Mouse (Mus musculus): ENCODE measurements around the gene Slc22a17.

Gene Slc22a17

DNA sequence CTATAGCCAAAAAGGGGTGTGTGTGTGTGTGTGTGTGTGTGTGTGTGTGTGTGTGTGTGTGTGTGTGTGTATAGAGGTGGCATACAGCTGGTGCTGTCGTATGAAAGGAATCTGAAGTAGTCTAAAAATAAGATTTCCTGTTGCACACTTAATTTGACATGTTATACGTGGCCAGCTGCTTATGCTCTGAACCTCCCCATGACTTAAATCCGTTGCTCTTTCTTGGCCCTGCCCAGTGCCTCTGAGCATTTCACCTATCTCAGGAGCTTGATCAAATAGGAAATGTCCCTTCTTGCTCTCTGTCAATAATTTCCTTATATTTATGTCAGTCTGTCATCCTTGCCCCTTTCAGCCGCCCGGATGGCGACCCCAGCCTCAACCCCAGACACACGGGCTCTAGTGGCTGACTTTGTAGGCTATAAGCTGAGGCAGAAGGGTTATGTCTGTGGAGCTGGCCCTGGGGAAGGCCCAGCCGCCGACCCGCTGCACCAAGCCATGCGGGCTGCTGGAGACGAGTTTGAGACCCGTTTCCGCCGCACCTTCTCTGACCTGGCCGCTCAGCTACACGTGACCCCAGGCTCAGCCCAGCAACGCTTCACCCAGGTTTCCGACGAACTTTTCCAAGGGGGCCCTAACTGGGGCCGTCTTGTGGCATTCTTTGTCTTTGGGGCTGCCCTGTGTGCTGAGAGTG, 28.8 kb downstream of the Slc22a17 start:
- ChIA-PET CTCF (interaction anchor here in 2 of 4 experiments (0.6 to 2.0 kb wide), 3 partner anchors 127 to 233 kb away, joined by 3 to 7 read pairs (median 6); partner anchors contain the start of gene Ngdn (in 1 of the 2)), POLR2A (interaction anchor here (0.6 to 5.3 kb wide), 17 partner anchors 9 to 210 kb away, joined by 3 to 66 read pairs (median 5); partner anchors contain the start of genes Efs (in 3 of the 4), Ngdn (in 2 of the 4), Slc22a17 (in 1 of the 4) and Thtpa (in 1 of the 4))

DNA sequence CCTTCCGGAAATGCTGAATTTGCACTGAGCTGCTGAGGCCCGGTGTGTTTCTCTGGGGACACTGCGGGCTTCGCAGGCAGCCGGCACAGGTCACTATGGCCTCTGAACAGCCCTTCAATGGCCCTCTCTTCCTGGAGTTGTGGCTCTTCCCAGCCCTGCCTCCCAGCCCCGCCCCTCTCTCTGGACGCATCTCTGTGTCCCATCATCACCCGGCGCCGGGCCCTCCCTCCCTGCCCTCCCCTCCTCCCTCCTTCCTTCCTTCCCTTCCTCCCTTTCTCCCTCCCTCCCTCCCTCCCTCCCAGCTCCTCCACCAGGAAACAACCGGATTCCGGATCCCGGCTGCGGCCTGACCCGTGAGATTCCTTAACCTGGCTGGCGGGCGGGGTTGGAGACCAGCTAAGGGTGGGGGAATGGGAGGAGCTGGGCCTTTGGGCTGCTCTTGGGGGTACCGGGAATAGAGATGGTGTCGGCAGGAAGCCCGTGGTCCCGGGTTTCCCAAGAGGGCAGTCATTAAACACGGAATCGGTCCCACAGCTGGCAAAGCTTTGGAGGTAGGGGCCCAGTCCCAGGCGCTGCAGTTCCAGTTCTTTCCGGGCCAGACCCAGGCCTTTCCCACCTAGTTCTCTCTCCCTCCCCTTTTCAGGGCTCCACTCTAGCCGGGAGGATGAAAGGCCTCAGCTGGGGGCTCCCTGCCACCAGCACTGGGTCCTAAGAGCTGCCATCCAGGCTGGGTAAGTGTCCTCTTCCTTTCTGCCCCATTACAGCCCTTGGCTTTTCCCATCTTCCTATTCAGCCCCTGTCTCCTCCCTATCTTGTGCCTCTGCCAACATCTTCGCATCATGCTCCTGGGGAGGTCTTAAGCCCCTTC, 29.5 kb downstream of the Slc22a17 start, which contains the start of the genes Bcl2l2 and Gm20521:
Bcl2l2 (plus strand) TSS at position 224 of the 868 bp plus-strand sequence.
Gm20521 (plus strand) TSS at position 288 of the 868 bp plus-strand sequence.
- CTCF ChIA-PET: interaction anchor here in 3 of 4 experiments (0.5 to 2.0 kb wide), 9 partner anchors 10 to 232 kb away, joined by 3 to 7 read pairs (median 4); partner anchors contain the start of gene Ngdn (in 1 of the 3)
- POLR2A ChIA-PET: interaction anchor here in 3 of 4 experiments (0.6 to 5.3 kb wide), 25 partner anchors 10 to 708 kb away, joined by 3 to 66 read pairs (median 3); partner anchors contain the start of genes Efs (in 3 of the 3), Ngdn (in 2 of the 3), Prmt5 (in 1 of the 3) and Psme2 (in 1 of the 3)

DNA sequence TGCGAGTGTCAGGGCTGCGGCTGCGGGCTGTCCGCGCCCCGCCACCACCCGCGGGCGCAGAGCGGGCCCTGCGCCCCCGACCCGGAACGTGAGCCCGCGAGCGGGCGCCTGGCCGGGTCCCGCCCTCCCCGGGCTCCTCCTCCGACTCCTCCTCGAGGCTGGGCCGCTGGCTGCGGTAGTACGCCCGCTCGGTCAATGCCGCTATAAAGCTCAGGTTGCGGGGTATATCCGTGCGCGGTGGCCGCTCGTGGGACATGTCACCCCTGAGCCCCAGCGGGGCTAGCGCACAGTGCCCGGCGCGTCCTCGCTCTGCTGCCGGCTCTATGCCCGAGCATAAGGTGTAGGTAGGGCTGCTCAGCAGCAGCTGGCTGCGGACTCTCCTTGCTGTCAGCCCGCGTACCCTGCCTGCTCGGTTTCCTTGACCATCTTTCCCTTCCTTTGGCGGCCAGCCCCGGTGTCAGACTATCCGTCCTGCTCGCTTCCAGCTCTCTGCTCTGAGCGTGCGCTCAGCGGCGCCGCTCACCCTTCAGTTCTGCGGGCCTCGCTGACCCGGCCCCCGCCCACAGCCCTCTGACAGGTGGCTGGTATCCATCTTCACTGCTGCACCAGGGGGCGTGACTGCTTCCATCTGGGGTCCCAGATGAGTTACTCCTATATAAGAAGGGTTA, 35.8 kb downstream of the Slc22a17 start, which contains the start of gene Ppp1r3e:
Ppp1r3e (minus strand) TSS at position 503 of the 668 bp plus-strand sequence.
- ChIA-PET CTCF (interaction anchor here in 3 of 4 experiments (0.5 to 1.2 kb wide), 7 partner anchors 10 to 150 kb away, joined by 3 to 8 read pairs (median 4); partner anchors contain the start of gene Ngdn (in 1 of the 3)), POLR2A (interaction anchor here (0.7 to 3.0 kb wide), 17 partner anchors 9 to 200 kb away, joined by 3 to 12 read pairs (median 4); partner anchors contain the start of genes Efs (in 2 of the 4), Acin1 (in 1 of the 4), Cebpe (in 1 of the 4) and Ngdn (in 1 of the 4))

DNA sequence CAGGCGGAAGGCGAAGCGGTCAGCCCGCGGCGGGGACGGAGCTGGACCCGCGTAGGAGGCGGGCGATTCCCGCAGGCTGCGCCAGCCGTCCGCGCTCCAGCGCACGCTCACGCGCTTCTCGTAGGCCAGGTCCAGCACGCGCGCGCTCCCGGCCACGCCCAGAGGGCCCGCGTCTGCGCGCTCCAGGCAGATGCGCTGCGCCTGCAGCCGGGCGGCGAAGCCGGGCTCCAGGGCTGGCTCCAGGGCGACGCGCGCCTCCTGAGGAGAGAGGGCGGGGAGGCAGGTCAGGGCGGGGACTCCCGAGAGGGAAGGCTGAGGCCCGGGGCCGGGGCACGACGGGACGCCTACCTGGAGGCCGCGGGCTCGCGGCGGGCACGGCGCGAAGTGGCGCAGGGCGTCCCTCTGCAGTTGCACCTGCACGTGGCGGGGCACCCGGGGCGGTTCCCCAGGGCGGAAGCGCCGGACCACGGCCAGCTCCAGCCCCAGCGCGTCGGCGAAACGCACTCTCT, 36.3 kb downstream of the Slc22a17 start:
- POLR2A ChIA-PET: interaction anchor here (0.7 to 3.0 kb wide), 17 partner anchors 9 to 201 kb away, joined by 3 to 12 read pairs (median 4); partner anchors contain the start of genes Efs (in 2 of the 4), Acin1 (in 1 of the 4), Cebpe (in 1 of the 4) and Ngdn (in 1 of the 4)
- CTCF ChIA-PET: interaction anchor here in 3 of 4 experiments (0.5 to 1.2 kb wide), 5 partner anchors 10 to 138 kb away, joined by 3 to 8 read pairs (median 3); partner anchors contain the start of gene Ngdn (in 1 of the 3)

DNA sequence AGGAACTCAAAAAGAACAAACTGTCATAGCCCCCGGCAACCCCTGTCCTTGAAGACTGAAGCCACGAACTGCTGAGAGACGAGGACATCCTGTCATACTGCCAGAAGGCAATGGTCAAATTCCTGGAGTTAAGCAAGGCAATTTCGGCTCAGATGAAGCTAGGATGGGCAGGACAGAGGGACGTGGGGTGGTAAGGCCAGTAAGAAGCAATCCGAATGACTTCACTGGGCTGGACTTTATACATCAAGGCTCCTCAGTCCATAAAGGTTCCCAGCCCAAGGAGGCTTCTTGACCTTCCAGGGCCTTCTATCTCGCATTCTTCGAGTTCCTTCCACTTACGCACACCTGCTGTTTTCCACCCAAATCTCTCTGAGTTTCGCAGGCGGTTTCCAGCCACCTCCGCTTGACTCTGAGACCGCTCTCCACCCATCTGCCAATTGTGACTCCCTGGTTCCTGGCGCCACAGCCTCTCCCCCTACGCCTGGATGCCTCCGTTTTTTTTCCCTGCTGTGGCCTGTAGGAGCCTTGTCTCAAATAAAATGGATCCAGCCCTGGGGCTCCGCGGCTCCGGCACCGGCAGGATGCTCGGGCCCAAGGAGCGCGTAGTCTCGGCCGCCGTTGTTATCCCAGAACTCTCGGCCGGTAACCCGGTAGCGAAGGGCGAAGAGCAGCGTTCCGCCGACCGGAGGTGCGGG, 36.9 kb downstream of the Slc22a17 start:
- ChIA-PET CTCF (interaction anchor here in 1 of 4 experiments (0.6 to 1.2 kb wide), 2 partner anchors 63 to 222 kb away, joined by 4 to 8 read pairs; no protein-coding TSS in a partner anchor), POLR2A (interaction anchor here in 3 of 4 experiments (0.6 to 3.0 kb wide), 11 partner anchors 9 to 237 kb away, joined by 3 to 12 read pairs (median 4); partner anchors contain the start of genes Efs (in 2 of the 3), Acin1 (in 1 of the 3) and Ngdn (in 1 of the 3))

DNA sequence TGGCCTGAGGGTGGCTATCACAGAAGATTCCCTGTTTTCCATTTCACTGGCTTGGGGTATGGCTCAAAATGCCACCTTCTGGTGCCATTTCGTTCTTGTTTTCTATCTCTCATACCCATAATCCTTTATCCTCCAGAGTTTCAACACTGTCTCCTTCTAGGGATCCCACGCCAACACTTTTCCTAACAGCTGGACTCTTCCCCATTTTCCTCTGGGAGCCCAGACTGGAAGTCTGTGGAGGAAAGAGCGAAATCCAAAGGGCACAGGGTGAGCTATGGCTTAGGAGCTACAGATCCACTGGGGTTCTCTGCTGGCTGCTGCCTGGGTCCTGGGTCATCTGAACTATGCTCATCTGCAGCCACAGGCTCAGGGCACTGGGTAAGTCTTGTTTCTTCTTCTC, 38.8 kb downstream of the Slc22a17 start:
- CTCF ChIA-PET: interaction anchor here in 2 of 4 experiments (0.6 kb wide), 2 partner anchors 205 to 274 kb away, joined by 3 to 10 read pairs; no protein-coding TSS in a partner anchor
- POLR2A ChIA-PET: interaction anchor here in 1 of 4 experiments (0.6 kb wide), 1 partner anchor 32 kb away, joined by 4 read pairs; no protein-coding TSS in a partner anchor

DNA sequence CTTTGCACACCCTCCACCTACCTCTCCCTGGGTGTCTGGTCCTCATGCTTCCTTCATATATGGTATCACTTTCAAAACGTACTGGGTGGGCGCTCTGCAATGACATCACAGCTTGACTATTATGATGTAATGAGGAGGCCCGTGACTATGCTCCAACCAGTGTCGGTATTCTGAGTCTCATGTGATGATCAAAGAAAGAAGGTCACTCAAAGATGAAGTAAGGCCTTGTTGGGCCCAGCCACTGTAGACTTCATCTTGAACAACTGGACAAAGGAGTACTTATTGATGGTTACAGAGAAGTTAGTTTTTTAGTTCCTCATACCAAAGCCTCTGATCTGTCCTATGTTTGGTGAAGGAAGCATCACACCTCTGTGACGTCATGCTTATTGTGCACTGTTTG, 42.1 kb downstream of the Slc22a17 start, which contains the start of gene Homez:
Homez (minus strand) TSS at position 101 of the 400 bp plus-strand sequence.
- POLR2A ChIA-PET: interaction anchor here in 1 of 4 experiments (0.6 kb wide), 1 partner anchor 33 kb away, joined by 3 read pairs; no protein-coding TSS in a partner anchor
- CTCF ChIA-PET: no interaction called here

DNA sequence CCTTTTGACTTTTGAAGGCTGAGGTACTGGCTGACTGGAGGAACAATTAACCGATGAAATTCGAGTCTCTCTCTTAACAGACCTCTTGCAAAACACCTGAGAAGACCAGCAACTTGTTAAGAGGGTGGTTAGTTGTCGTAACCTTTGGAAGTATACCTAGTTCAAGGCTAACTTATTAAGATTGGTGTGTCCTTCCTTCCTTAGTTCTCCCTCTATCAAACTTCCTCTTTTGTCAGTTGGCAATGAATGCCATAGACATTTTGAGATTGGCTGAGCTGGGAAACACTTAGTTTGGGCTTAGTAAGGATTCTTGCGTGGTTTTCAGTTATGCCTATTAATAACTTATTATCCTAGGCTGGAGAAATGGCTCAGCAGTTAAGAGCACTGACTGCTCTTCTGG, 44.9 kb downstream of the Slc22a17 start:
- CTCF ChIA-PET: interaction anchor here in 1 of 4 experiments (1.2 kb wide), 1 partner anchor 72 kb away, joined by 3 read pairs; no protein-coding TSS in a partner anchor
- POLR2A ChIA-PET: interaction anchor here in 1 of 4 experiments (0.8 to 0.9 kb wide), 2 partner anchors 58 to 138 kb away, joined by 3 read pairs; partner anchors contain the start of gene Efs

DNA sequence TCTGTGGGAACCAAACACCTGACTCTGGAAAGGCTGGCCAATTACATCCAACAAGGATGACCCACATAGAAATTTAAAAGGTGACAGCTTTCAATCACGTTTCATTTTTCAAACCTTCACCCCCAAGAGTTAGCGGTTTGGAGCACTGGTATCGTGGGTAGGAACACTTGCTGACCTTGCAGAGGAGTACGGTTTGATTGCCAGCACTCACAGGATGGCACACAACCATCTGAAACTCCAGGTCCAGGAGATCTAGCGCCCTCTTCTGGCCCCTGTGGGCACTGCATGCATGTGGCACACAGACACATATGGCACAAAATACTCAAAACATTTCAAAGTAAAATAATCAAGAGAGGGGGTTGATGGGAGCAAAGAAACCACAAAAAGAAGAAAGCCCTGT, 46.0 kb downstream of the Slc22a17 start:
- ChIA-PET POLR2A (interaction anchor here in 2 of 4 experiments (0.9 to 1.2 kb wide), 3 partner anchors 10 to 248 kb away, joined by 3 to 4 read pairs (median 4); partner anchors contain the start of gene Ppp1r3e (in 2 of the 2)), CTCF (interaction anchor here in 3 of 4 experiments (0.6 to 1.9 kb wide), 7 partner anchors 10 to 234 kb away, joined by 3 to 6 read pairs (median 4); partner anchors contain the start of genes Ngdn (in 1 of the 3) and Ppp1r3e (in 1 of the 3))

DNA sequence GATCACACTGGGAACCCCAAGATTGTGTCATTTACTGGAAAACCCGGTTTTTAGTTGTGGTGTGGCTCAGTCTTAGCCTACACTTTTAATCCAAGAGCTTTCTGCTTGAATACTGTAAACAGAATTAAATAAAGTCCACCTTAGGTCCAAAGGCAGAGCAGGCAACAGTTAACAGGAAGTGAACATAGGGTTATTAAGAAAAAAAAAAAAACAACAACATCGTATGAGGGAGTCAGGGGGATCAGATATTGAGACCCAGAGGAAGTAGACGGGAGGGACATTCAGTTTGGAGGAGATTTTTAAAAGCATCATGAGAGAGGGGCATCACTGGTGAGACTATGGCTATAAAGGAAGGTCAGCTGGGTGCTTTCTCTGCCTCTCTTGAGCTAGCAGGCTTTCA, 46.7 kb downstream of the Slc22a17 start:
- ChIA-PET POLR2A (interaction anchor here in 2 of 4 experiments (0.6 to 1.6 kb wide), 6 partner anchors 11 to 247 kb away, joined by 3 to 8 read pairs (median 4); partner anchors contain the start of genes Ppp1r3e (in 1 of the 2) and Slc22a17 (in 1 of the 2)), CTCF (interaction anchor here in 3 of 4 experiments (0.6 to 1.9 kb wide), 9 partner anchors 11 to 234 kb away, joined by 3 to 6 read pairs (median 4); partner anchors contain the start of genes Bcl2l2 (in 1 of the 3), Gm20521 (in 1 of the 3), Ngdn (in 1 of the 3) and Ppp1r3e (in 1 of the 3))

DNA sequence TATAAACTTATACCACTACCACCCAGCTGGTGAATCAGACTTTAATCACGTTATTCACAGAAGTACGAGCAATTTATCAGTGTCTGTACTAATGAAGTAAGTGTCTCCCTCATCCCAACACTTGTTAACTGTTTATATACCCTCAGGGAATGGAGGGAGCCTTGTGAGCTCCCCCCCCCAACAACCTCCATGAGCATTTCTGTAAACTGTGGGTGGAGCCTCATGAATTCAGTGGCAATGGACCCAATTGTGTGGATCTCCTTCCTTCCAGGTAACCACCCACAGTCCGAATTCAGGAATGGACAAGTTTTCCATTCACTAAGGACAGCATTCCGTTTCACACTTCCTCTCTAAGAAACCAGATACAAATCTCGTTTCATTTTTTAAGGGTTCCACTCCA, 47.3 kb downstream of the Slc22a17 start:
- ChIA-PET CTCF (interaction anchor here in 3 of 4 experiments (0.6 to 1.9 kb wide), 7 partner anchors 22 to 149 kb away, joined by 3 to 6 read pairs (median 4); partner anchors contain the start of gene Ngdn (in 1 of the 3)), POLR2A (interaction anchor here in 2 of 4 experiments (0.6 to 1.6 kb wide), 7 partner anchors 11 to 157 kb away, joined by 3 to 8 read pairs (median 3); partner anchors contain the start of genes Ngdn (in 1 of the 2), Ppp1r3e (in 1 of the 2) and Slc22a17 (in 1 of the 2))

DNA sequence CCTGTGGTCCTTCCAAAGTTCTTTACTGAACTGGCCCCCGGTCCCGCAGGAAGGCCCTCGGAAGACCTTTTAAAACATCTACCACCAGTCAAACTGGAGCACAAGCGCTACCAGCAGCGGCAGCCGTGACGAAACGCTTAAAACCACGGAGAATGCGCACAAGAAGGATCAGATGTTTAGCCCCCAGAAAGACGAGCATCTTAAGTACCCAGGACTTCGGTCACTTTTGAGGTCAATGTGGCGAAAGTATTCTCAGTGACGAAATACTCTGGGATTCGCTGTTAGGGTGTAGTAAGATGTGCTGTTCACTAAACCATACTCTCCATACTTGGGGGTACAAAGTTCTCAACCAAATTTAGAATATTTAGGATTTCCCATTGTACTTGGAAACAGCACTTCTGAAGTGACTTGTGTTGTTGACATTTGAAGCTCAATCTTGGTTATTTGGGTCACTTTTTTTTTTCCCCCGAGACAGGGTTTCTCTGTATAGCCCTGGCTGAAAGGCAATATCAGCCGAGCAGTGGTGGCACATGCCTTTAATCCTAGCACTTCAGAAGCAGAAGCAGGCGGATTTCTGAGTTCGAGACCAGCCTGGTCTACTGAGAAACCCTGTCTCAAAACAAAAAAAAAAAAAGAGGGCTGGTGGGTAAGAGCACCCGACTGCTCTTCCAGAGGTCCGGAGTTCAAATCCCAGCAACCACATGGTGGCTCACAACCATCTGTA, 48.5 kb downstream of the Slc22a17 start:
- POLR2A ChIA-PET: interaction anchor here in 1 of 4 experiments (0.6 to 1.6 kb wide), 5 partner anchors 30 to 107 kb away, joined by 3 to 8 read pairs (median 4); partner anchors contain the start of gene Slc22a17
- CTCF ChIA-PET: interaction anchor here in 3 of 4 experiments (0.6 to 0.8 kb wide), 3 partner anchors 150 to 690 kb away, joined by 3 read pairs; no protein-coding TSS in a partner anchor

DNA sequence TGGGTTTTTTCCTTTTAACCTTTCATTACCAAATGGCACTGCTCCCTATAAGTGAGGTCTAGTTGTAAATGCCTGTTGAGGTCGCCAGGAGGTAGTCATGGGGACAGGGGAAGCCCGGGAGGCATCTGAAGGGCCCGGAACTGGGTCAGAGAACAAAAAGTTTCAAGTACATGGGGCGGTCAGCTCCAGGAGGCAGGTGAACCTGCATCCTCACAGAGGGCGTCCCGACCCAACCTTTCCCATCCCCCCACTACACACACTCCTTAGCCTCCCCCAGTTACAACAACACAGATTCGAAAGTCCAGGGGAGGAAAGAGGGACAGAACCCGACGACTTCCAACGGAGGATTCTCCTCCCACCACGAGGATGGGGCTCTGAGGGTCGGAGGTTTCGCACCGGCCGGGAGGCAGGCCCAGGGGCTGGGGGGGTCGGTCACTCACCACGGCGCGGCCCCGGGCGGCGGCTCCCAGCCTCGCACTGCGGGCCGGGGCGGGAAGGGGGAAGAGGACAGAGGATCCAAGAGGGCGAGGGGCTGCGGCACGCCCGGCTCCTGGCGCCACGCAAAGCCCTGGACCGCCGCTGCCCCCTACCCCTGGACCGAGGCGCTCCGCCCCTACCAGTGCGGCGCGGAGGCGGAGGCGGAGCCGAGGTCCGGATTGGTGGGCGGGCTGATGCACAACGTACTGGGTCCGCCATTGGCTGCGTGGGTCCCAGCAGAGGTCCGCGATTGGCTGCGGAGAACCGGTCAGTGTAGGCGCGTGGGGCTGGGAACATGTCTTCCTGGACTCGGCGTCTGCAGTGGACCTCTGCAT, 49.2 kb downstream of the Slc22a17 start:
- CTCF ChIA-PET: interaction anchor here in 3 of 4 experiments (0.6 to 1.0 kb wide), 3 partner anchors 20 to 931 kb away, joined by 3 to 4 read pairs (median 3); no protein-coding TSS in a partner anchor
- POLR2A ChIA-PET: interaction anchor here in 3 of 4 experiments (0.6 to 2.2 kb wide), 4 partner anchors 31 to 294 kb away, joined by 3 to 4 read pairs (median 3); partner anchors contain the start of gene Efs (in 1 of the 3)
